Mouse (Mus musculus) gastrocnemius, adult 18-20 months (tissue): ENCODE results near the gene Tspan4. TPM values are rescaled to one million over a fixed set of nuclear protein-coding genes. Genes with fewer than 3 reads are reported as not detected.

Experiments
- total RNA-seq, 2 experiments: library from RNA; stranded (reverse); gene quantifications; 2 replicates each; pipeline ENCODE4 v1.2.3; 2021

Tspan4 gene
- total RNA-seq, 2 experiments from 2014 or later: 6.6 to 7.1 TPM

Other genes starting within 250 kb of the Tspan4 start
- gene Phrf1, start 246.5 kb upstream of the Tspan4 start, total RNA-seq: 10 to 100 TPM; 19.5 to 24.8 TPM
- gene Irf7, start 208.8 kb upstream of the Tspan4 start, total RNA-seq: 1 to 10 TPM in 1 of 2 experiments, under 1 TPM in 1; 0.25 to 1.4 TPM
- gene Cdhr5, start 198.5 kb upstream of the Tspan4 start, total RNA-seq: not detected
- gene Sct, start 196.1 kb upstream of the Tspan4 start, total RNA-seq: not detected
- not detected for gene Drd4, start 183.2 kb upstream of the Tspan4 start, total RNA-seq
- 10 to 100 TPM in 1 of 2 experiments, 1 to 10 TPM in 1; 8.9 to 13.2 TPM for gene Deaf1, start 147.6 kb upstream of the Tspan4 start, total RNA-seq
- gene Tmem80, start 147.5 kb upstream of the Tspan4 start, total RNA-seq: 10 to 100 TPM; 13.7 to 13.9 TPM
- 1 to 10 TPM; 1.1 to 2.3 TPM for gene Eps8l2, start 136.4 kb upstream of the Tspan4 start, total RNA-seq
- 10 to 100 TPM; 84.5 to 85.6 TPM for gene Taldo1, start 83.0 kb upstream of the Tspan4 start, total RNA-seq
- gene Gatd1, start 61.1 kb upstream of the Tspan4 start, total RNA-seq: 1 to 10 TPM; 6.6 to 7.5 TPM
- under 1 TPM; 0.39 to 0.47 TPM for gene Cend1, start 45.7 kb upstream of the Tspan4 start, total RNA-seq
- 10 to 100 TPM; 18.2 to 21.3 TPM for gene Slc25a22, start 37.3 kb upstream of the Tspan4 start, total RNA-seq
- gene Pidd1, start 31.2 kb upstream of the Tspan4 start, total RNA-seq: under 1 TPM; 0.09 to 0.14 TPM
- gene Rplp2, start 27.9 kb upstream of the Tspan4 start, total RNA-seq: 100 to 1,000 TPM; 526 to 630 TPM
- 100 to 1,000 TPM; 288 to 309 TPM for gene Pnpla2, start 20.0 kb upstream of the Tspan4 start, total RNA-seq
- 1 to 10 TPM; 7.2 to 8.9 TPM for gene Cracr2b, start 14.1 kb upstream of the Tspan4 start, total RNA-seq
- 10 to 100 TPM; 82.6 to 90.7 TPM for gene Cd151, start 7.8 kb upstream of the Tspan4 start, total RNA-seq
- 10 to 100 TPM; 62.0 to 64.3 TPM for gene Polr2l, start 108 bp upstream of the Tspan4 start, total RNA-seq
- gene Chid1, start 64.6 kb downstream of the Tspan4 start, total RNA-seq: 10 to 100 TPM; 11.2 to 13.1 TPM
- 10 to 100 TPM; 51.7 to 56.6 TPM for gene Ap2a2, start 86.9 kb downstream of the Tspan4 start, total RNA-seq
- not detected for gene Muc6, start 180.1 kb downstream of the Tspan4 start, total RNA-seq
- not detected for gene Muc2, start 215.1 kb downstream of the Tspan4 start, total RNA-seq